Mouse (Mus musculus) heart, postnatal 0 days (tissue): ENCODE data around the gene 2210016F16Rik. TPM values are rescaled to one million over a fixed set of nuclear protein-coding genes. Genes with fewer than 3 reads are reported as not detected.

Experiments used
- ATAC-seq: fragments of 200-750 bp; cut with Nextera tagmentation; 2 replicates; pipeline ENCODE4 v1.8.0; 2017; ENCODE audit warnings: low read depth, moderate number of reproducible peaks, moderate library complexity; ENCODE audit not compliant: insufficient read depth
- DNase-seq: peaks from one replicate; pipeline ENCODE4 v3.0.0-alpha.2; 2016; ENCODE audit warnings: low spot score
- H3K27ac ChIP-seq: fragments of 300-500 bp; sonication (generic); 2 replicates; pipeline ENCODE4 v1.5.1; 2014; ENCODE audit warnings: low read depth, mild to moderate bottlenecking
- H3K27me3 ChIP-seq: fragments of 300-500 bp; sonication (generic); 2 replicates; pipeline ENCODE4 v1.6.1; 2014; ENCODE audit warnings: low read length, mixed read lengths; ENCODE audit not compliant: control insufficient read depth, insufficient read depth
- H3K36me3 ChIP-seq: fragments of 300-500 bp; sonication (generic); replicated peaks from 2 replicates; pipeline ENCODE4 v1.6.1; 2014; ENCODE audit warnings: low read length, mixed read lengths; ENCODE audit not compliant: control insufficient read depth, insufficient read depth
- H3K4me1 ChIP-seq: fragments of 300-500 bp; sonication (generic); 2 replicates; pipeline ENCODE4 v1.6.1; 2014; ENCODE audit warnings: antibody characterized with exemption; ENCODE audit not compliant: control insufficient read depth, insufficient read depth
- H3K4me2 ChIP-seq: fragments of 300-500 bp; sonication (generic); 2 replicates; pipeline ENCODE4 v1.6.1; 2014; ENCODE audit warnings: low read depth, mild to moderate bottlenecking, low read length, moderate library complexity
- H3K4me3 ChIP-seq: fragments of 300-500 bp; sonication (generic); 2 replicates; pipeline ENCODE4 v1.5.1; 2014; ENCODE audit warnings: low read depth, low read length
- H3K9ac ChIP-seq: fragments of 300-500 bp; sonication (generic); replicated peaks from 2 replicates; pipeline ENCODE4 v1.6.1; 2014; ENCODE audit warnings: low read depth, low read length, mixed read lengths
- H3K9me3 ChIP-seq: fragments of 300-500 bp; sonication (generic); replicated peaks from 2 replicates; pipeline ENCODE4 v1.6.1; 2016; ENCODE audit warnings: low read length; ENCODE audit not compliant: control insufficient read depth
- CTCF ChIP-seq: IDR thresholded peaks from 2 replicates; pipeline ENCODE4 v1.5.1; 2016; ENCODE audit warnings: antibody characterized with exemption, control low read depth, low read depth
- EP300 ChIP-seq: IDR thresholded peaks from 2 replicates; pipeline ENCODE4 v1.6.1; 2016; ENCODE audit warnings: antibody characterized with exemption, low read depth
- WGBS: fragments of 180-500 bp; shearing (Covaris S2); extraction: QIAGEN DNeasy Blood & Tissue Kit; methylation state at CpG from one replicate; pipeline ENCODE4 v1.1.7; 2014; 5-methylcytosine and 5-hydroxymethylcytosine counted together
- polyA plus RNA-seq: library from polyadenylated mRNA; unstranded; fragments of >200 nt; fragmentation: Nextera tagmentation; extraction: Ambion mirVana; gene quantifications from 2 replicates; pipeline ENCODE4 v1.2.1, GENCODE M21; 2015
- total RNA-seq: library from RNA; depleted of rRNA; stranded (reverse); fragments of >200 nt; gene quantifications from 2 replicates; pipeline ENCODE4 v1.2.3, GENCODE M21; 2014; ENCODE audit warnings: low replicate concordance

Gene 2210016F16Rik
- total and polyA plus RNA-seq, 2 experiments from 2014 or later = 26.5 to 32.7 TPM

- 63% methylated on average over 8 of the region's 8 CpGs for WGBS
- TF ChIP-seq EP300 (no peak), CTCF (no peak)
- no peaks in the 10 kb centered on the region for H3K36me3 ChIP-seq
- H3K4me3 ChIP-seq = no peak overlapping the region
- H3K9me3 ChIP-seq = no peaks in the 10 kb centered on the region
- H3K27me3 ChIP-seq = no peaks in the 10 kb centered on the region
- no peak overlapping the region for H3K9ac ChIP-seq
- no peak overlapping the region for H3K4me2 ChIP-seq
- no peaks in the 10 kb centered on the region for H3K4me1 ChIP-seq
- no peak for DNase-seq
- no peak for ATAC-seq
- H3K27ac ChIP-seq = no peak overlapping the region
These were observed 20.5 kb downstream of the 2210016F16Rik start for GRCm38 (mm10) chr13:58364353-58365175.

DNA sequence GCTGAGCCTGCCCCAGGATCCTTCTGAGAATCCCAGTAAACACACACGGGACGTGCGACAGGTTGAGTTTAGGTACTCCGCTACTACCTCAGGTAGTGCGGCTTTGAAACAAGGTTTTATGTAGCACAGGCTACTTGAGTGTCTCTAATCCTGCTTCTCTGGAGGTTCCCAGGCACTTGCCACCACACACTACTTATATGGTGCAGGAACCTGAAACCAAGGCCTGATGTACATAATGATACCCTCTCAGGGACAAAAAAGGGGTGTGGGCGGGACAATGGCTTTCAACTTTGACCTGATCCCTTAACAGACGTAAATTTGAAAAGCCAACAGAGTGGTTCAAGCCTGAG is 25.7 kb downstream of the 2210016F16Rik start:
- Histone ChIP-seq H3K9me3 (no peaks in the 10 kb centered on the region), H3K4me3 (peak overlapping the region; percentile 67), H3K4me1 (no peaks in the 10 kb centered on the region), H3K4me2 (peak overlapping the region; percentile 95), H3K27me3 (no peaks in the 10 kb centered on the region), H3K36me3 (no peaks in the 10 kb centered on the region), H3K9ac (no peak overlapping the region), H3K27ac (no peak overlapping the region)
- ATAC-seq (peak; percentile 59), DNase-seq (no peak)
- TF ChIP-seq EP300 (no peak), CTCF (no peak)
- WGBS = 12% methylated on average over 7 of the region's 7 CpGs

- ATAC-seq = peak; percentile 99
- no peak within 1 kb of the TSS for H3K27ac ChIP-seq
- no peaks in the 10 kb centered on the region for H3K9me3 ChIP-seq
- peak within 1 kb of the TSS; percentile 52; the same call in 1 of the 2 replicates for H3K9ac ChIP-seq
- WGBS = under 1% methylated on average over 74 of the region's 85 CpGs
- H3K4me1 ChIP-seq = no peaks in the 10 kb centered on the region
- peak; percentile 89 for DNase-seq
- H3K27me3 ChIP-seq = no peaks in the 10 kb centered on the region
- H3K36me3 ChIP-seq = no peaks in the 10 kb centered on the region
- TF ChIP-seq CTCF = no peak
- no peak for TF ChIP-seq EP300
- peak within 1 kb of the TSS; percentile 67 for H3K4me3 ChIP-seq
- H3K4me2 ChIP-seq = peak within 1 kb of the TSS; percentile 95
These were observed 26.3 kb downstream of the 2210016F16Rik start, which contains the start of gene Kif27 for GRCm38 (mm10) chr13:58358629-58359303. Kif27 (minus strand) TSS chr13:58359122.

DNA sequence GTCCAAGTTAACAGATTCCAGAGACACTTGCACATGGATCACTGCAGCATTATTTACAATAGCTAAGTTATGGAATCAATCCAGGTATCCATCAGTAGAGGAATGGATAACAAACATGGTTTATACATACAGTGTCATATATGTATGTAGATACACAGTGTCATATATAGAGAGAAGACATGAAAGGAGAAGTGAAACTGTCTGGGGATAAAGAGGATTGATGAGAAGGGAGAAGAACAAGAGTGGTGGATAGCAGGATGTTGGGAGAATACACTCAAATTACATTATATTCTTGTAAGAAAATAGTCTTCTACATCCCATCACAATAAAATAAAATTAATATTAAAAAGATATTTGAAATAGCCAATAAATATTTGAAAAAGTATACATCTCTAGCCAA is 32.0 kb downstream of the 2210016F16Rik start:
- H3K4me2 ChIP-seq = no peak overlapping the region
- H3K27ac ChIP-seq = no peak overlapping the region
- no peaks in the 10 kb centered on the region for H3K36me3 ChIP-seq
- DNase-seq = no peak
- no peak overlapping the region for H3K9ac ChIP-seq
- TF ChIP-seq CTCF (no peak), EP300 (no peak)
- ATAC-seq = no peak
- H3K27me3 ChIP-seq = no peaks in the 10 kb centered on the region
- no peak overlapping the region for H3K4me3 ChIP-seq
- H3K9me3 ChIP-seq = no peaks in the 10 kb centered on the region
- no peaks in the 10 kb centered on the region for H3K4me1 ChIP-seq

DNA sequence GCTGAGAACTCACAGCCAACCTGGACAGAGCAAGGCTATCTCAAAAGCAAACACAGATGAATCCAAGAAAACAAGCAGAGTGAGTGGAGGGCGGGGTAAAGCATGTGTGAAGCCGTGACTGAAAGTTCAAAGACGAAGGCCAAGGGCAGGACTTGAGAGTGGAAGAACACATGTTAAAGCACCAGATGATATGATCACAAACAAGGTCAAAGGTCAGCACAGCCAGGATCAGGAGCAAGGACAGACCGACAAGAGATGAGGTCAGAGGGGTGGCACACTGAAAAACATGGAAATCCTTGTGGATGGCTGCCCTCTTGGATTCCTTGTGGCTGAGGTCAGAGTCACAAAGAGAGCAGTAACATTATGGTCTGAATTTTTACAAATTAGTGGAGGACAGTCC is 34.4 kb downstream of the 2210016F16Rik start:
- Histone ChIP-seq H3K4me3 (no peak overlapping the region), H3K4me2 (no peak overlapping the region), H3K27me3 (no peaks in the 10 kb centered on the region), H3K9ac (no peak overlapping the region), H3K9me3 (no peaks in the 10 kb centered on the region), H3K27ac (no peak overlapping the region), H3K4me1 (no peaks in the 10 kb centered on the region), H3K36me3 (no peaks in the 10 kb centered on the region)
- ATAC-seq = no peak
- DNase-seq = no peak
- TF ChIP-seq EP300 = no peak
- no peak for TF ChIP-seq CTCF
- WGBS = 46% methylated on average over 4 of the region's 4 CpGs
